11 mouse cellular contexts compared by ENCODE assay signal in the genomic region with DNA sequence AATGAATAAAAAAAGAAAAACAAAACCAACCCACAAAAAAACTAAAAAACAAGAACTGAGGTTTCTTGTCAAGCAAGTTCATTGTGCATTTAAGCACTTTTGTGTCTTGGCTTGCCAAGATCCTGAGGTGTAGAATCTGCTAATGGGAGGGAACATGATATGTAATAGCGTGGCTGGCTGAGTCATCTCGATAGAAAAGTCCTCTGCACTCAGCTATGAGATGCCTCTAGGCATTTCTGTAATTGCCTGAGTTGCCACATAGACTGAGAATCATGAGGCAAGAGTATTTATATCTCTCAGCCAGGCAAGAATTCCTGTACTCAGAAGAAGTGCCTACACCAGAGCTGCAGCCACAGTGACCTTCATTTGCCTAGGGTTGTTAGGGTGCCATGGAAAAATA.
DNase-seq lines count a peak whose midpoint lies in the region; ATAC-seq and TF ChIP-seq lines count a peak whose summit lies in the region.
"Had no signal": no experiment of that assay in that cellular context is flagged by ENCODE, and none has a peak within 500 bp of the region (broad histone marks: within the 10 kb centered on the region; RNA-seq: fewer than 3 reads in every experiment).

No protein-coding gene starts in this region.

- no peaks in the 10 kb centered on the region for H3K79me2 ChIP-seq in heart, adult 2 months (replicated peaks; ENCODE audit: control insufficient read depth, insufficient read depth, low read length)

- no peak for ATAC-seq in erythroid progenitor cell, adult 5-6 weeks (replicated peaks; ENCODE audit: low FRiP score, poor library complexity, severe bottlenecking)

- no peak for TF ChIP-seq CTCF in heart, adult 2 months (IDR thresholded peaks at IDR 0.05)

- no peak for TF ChIP-seq EP300 in heart, adult 2 months (IDR thresholded peaks at IDR 0.05; ENCODE audit: insufficient read depth, low read depth, low read length)

- no peak for DNase-seq in heart, adult 2 months
- DNase-seq in heart, postnatal 4 days, result no peak
- peak; percentile 68 for DNase-seq in right cerebral cortex, adult 18-20 months
- no peak for DNase-seq in right cerebral cortex, postnatal 14 days
- DNase-seq in fat pad, adult 2 months (ENCODE audit: extremely low read depth, low read depth, low spot score), result peak; percentile 94
- DNase-seq in skeletal muscle tissue, adult 2 months (ENCODE audit: low read depth, low spot score), result peak; percentile 65
- DNase-seq in adrenal gland, adult (ENCODE audit: inconsistent age in 2 of 2, low spot score in 1 of 2), result no peak
- DNase-seq: layer of hippocampus, postnatal 36 days; lung, embryonic 14.5 days; thymus, postnatal 4 days had no signal

- H3K36me3 ChIP-seq in heart, adult 2 months (ENCODE audit: control insufficient read depth, insufficient read depth, low read length), result peaks cover 19% of the 10 kb centered on the region

- 48% methylated on average over 2 of the region's 2 CpGs for WGBS in heart, adult 2 months

- H3K4me1 ChIP-seq in heart, adult 2 months (ENCODE audit: control insufficient read depth, insufficient read depth, low read length), result no peaks in the 10 kb centered on the region; the same call in 1 of the 2 replicates

- intact Hi-C loops in heart, adult 2 months (cut with DNase I), result no loop called here

- H3K9ac ChIP-seq in heart, adult 2 months (ENCODE audit: low read depth, low read length), result no peak overlapping the region
- H3K9ac ChIP-seq: lung, embryonic 14.5 days had no signal

- peak overlapping the region; percentile 64 for H3K27ac ChIP-seq in heart, adult 2 months

- no peak for TF ChIP-seq POLR2A in heart, adult 2 months (IDR thresholded peaks at IDR 0.05; ENCODE audit: insufficient read depth, low read depth, low read length)

- no peaks in the 10 kb centered on the region for H3K27me3 ChIP-seq in heart, adult 2 months (ENCODE audit: control insufficient read depth, insufficient read depth, low read length)

- H3K4me3 ChIP-seq in heart, adult 2 months, result no peak overlapping the region

Comparison
In these comparisons a context has a peak if more than half of its experiments do, and no peak if none do; other contexts are left out.
1. DNase-seq: peak in right cerebral cortex, adult 18-20 months (single experiment), fat pad, adult 2 months (single experiment) and skeletal muscle tissue, adult 2 months (single experiment); none in heart, adult 2 months (0 of 2), heart, postnatal 4 days (single experiment), right cerebral cortex, postnatal 14 days (single experiment) and adrenal gland, adult (0 of 2).